Mouse (Mus musculus) brain, adult 10 weeks (tissue): ENCODE data around the gene Tom1. TPM values are rescaled to one million over a fixed set of nuclear protein-coding genes. Genes with fewer than 3 reads are reported as not detected.

ENCODE experiments used
- polyA plus RNA-seq: library from polyadenylated mRNA; stranded (reverse); fragments of 350-450 nt; fragmentation: Illumina TruSeq; extraction: RNeasy Lipid Tissue Mini Kit (QIAGEN cat#74804); gene quantifications from one replicate; pipeline ENCODE4 v1.2.3, GENCODE M21; 2015; ENCODE audit warnings: low read depth, low replicate concordance

Tom1 gene
- polyA plus RNA-seq = 35.3 TPM

DNA sequence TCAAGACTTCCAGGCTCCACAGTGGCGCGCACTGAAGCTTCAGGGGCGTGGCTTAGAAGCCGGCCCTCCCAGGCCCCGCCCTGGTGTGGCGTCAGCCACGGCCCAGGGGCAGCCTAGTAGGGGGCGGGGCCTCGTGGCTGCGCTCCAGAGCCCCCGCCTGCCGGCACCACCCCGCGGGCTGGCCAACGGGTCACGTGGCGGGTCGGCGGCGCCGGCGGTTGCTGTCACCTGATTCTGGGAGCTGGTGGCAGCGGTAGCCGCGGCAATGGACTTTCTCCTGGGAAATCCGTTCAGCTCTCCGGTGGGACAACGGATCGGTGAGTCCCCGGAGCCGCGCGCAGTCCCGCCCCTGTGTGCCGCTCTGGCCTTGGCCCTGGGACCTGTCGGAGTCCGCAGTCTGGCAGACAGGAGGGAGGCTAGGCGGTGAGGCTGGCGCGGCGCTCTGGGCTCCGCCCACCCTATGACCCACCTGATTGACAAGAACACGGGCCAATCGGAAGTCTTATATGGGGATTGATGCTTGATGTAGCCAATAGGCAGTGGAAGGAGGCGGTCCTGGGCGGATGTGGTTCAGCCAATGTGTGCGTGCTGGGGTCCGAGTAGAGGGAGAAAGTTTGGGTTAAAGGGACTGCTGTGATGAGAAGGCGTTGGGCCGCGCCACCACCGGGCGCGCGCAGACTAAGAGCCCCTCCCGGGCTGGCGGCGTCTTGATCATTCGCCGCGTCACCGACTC is at the start of gene Tom1:
Gene Tom1 (plus strand): TSS at position 195 of the 733 bp plus-strand sequence.

DNA sequence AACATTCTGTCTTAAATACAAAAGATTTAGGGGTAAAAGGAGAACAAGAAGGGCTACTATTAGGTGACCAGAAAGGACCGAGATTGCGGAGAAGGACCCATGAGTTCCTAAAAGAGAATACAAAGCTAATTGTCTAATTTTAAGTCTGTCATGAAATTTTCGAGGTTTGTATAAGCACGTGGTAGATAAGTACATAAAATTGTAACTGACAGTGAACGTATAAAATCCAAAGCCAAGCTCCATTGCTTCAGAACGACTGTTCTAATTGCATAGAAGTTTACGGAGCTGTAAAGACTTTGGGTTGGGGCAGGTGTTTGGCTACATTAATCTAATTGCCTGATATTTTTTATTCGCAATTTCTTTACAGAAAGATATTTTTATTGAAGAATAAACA is 40.4 kb upstream of the Tom1 start, which contains the start of gene Hmgxb4:
Gene Hmgxb4 (plus strand): TSS at position 276 of the 394 bp plus-strand sequence.

DNA sequence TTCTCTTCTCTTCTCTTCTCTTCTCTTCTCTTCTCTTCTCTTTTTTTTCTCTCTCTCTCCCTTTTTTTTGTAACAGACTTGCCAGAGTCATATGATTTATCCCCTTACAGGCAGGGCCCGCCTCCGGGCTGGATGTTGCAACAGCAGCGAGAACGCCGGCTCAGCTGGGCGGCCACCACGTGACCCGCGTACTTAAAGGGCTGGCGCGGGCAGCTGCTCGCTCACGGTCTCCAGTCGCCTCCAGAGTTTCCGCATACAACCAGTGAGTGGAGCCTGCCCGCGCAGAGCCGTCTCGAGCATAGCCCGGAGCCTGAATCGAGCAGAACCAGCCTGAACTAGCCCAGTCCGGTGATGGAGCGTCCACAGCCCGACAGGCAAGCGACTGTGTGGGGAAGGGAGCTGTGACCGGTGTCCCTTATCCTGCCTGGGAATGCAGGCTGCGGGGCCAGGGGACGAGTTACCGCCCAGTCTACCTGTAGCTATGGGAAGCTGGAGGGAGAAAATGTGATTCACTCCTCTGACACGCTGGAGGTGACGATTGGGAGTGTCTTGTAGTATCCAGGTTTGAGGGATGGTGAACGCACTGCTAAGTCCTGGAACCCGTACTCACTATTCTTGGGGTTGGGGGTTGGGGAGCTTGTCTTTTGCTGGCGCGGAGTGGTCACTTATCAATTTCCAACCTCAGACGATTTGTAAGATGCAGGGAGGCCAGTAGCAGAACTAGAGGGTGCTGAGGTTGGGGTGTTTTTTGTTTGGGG is 60.1 kb downstream of the Tom1 start, which contains the start of gene Hmox1:
Gene Hmox1 (plus strand): TSS at position 223 of the 758 bp plus-strand sequence.

DNA sequence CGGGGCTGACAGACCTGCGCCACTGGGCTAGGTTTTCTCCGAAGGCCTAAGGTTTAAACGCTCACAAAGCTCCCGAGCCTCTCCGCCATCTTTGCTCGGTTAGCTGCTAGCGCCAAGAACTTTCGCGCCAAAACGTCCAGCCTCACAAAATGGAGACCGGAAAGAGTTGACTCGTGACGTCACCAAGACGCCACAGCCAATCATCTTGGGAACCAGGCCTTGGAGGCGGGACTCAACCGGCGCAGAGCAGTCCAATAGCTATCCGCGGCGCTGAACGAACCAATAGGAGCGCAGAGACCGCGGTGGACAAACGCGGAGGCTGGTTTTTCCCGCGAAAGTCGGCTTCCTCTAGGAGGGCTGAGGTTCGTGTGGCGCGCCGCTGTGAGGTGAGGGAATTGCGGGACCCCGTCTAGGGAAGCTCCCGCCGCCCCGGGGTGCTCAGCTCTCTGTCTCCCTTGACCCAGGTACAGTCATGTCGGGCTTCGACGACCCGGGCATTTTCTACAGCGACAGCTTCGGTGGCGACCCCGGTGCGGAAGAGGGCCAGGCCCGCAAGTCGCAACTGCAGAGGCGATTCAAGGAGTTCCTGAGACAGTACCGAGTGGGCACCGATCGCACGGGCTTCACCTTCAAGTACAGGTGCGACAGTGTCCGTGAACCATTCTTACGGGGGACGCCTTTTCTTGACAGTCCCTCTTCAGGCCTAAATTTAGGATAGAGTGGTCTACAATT is 75.9 kb downstream of the Tom1 start, which contains the start of gene Mcm5:
Gene Mcm5 (plus strand): TSS at position 334 of the 732 bp plus-strand sequence.

Other genes with a start within 250 kb of the Tom1 start
- not detected for gene Isx, start 160.5 kb upstream of the Tom1 start, polyA plus RNA-seq
- 15.4 TPM for gene Hmgxb4, start 40.3 kb upstream of the Tom1 start, polyA plus RNA-seq
- 7.3 TPM for gene Hmox1, start 59.9 kb downstream of the Tom1 start, polyA plus RNA-seq
- 5.5 TPM for gene Mcm5, start 75.9 kb downstream of the Tom1 start, polyA plus RNA-seq
- gene Rasd2, start 180.2 kb downstream of the Tom1 start, polyA plus RNA-seq = 109 TPM